Mouse (Mus musculus) liver, embryonic 16.5 days (tissue): ENCODE data around the gene Ms4a6c. TPM values are rescaled to one million over a fixed set of nuclear protein-coding genes. Genes with fewer than 3 reads are reported as not detected.
A peak's percentile ranks its signal among the peaks of the same experiment; 100 is the strongest.
"Not testable (repeated sequence)": the region's sequence is repeated elsewhere in the genome, so short reads cannot be mapped to it uniquely, and the experiment has no call there.

ENCODE experiments used
- ATAC-seq: fragments of 200-750 bp; cut with Nextera tagmentation; 2 replicates; pipeline ENCODE4 v1.8.0; 2017; ENCODE audit warnings: low read depth, mild to moderate bottlenecking, moderate number of reproducible peaks, moderate library complexity
- H3K27ac ChIP-seq: fragments of 300-500 bp; sonication (generic); 2 replicates; pipeline ENCODE4 v1.5.1; 2014; ENCODE audit warnings: mild to moderate bottlenecking, low read length
- H3K27me3 ChIP-seq: fragments of 300-500 bp; sonication (generic); 2 replicates; pipeline ENCODE4 v1.6.1; 2014; ENCODE audit warnings: low read depth, low read length, mixed read lengths; ENCODE audit not compliant: control insufficient read depth, insufficient read depth
- H3K36me3 ChIP-seq: fragments of 300-500 bp; sonication (generic); 2 replicates; pipeline ENCODE4 v1.6.1; 2014; ENCODE audit warnings: mild to moderate bottlenecking; ENCODE audit not compliant: control insufficient read depth, insufficient read depth
- H3K4me1 ChIP-seq: fragments of 300-500 bp; sonication (generic); 2 replicates; pipeline ENCODE4 v1.6.1; 2014; ENCODE audit warnings: low read depth, low read length, mixed read lengths; ENCODE audit not compliant: control insufficient read depth
- H3K4me2 ChIP-seq: fragments of 300-500 bp; sonication (generic); 2 replicates; pipeline ENCODE4 v1.6.1; 2014; ENCODE audit warnings: low read depth, low read length, mixed read lengths
- H3K4me3 ChIP-seq: fragments of 300-500 bp; sonication (generic); 2 replicates; pipeline ENCODE4 v1.5.1; 2014; ENCODE audit warnings: low read depth, mild to moderate bottlenecking, low read length
- H3K9ac ChIP-seq: fragments of 300-500 bp; sonication (generic); 2 replicates; pipeline ENCODE4 v1.6.1; 2014; ENCODE audit warnings: low read depth, low read length
- H3K9me3 ChIP-seq: fragments of 300-500 bp; sonication (generic); replicated peaks from 2 replicates; pipeline ENCODE4 v1.6.1; 2016; ENCODE audit warnings: low read length; ENCODE audit not compliant: control insufficient read depth
- WGBS: fragments of 180-500 bp; shearing (Covaris S2); extraction: QIAGEN DNeasy Blood & Tissue Kit; methylation state at CpG from one replicate; pipeline ENCODE4 v1.1.7; 2014; ENCODE audit not compliant: insufficient replicate concordance; 5-methylcytosine and 5-hydroxymethylcytosine counted together
- polyA plus RNA-seq: library from polyadenylated mRNA; unstranded; fragments of >200 nt; fragmentation: Nextera tagmentation; extraction: Ambion mirVana; gene quantifications from 2 replicates; pipeline ENCODE4 v1.2.1, GENCODE M21; 2015

Ms4a6c gene
- polyA plus RNA-seq, result 8.0 and 8.8 TPM in 2 replicates

- WGBS, result 12% methylated on average over 4 of the region's 4 CpGs
- peak; percentile 11; the same call in 1 of the 2 replicates for ATAC-seq
- H3K4me3 ChIP-seq, H3K27me3 ChIP-seq, H3K4me1 ChIP-seq, H3K36me3 ChIP-seq, H3K9me3 ChIP-seq, H3K27ac ChIP-seq, H3K4me2 ChIP-seq, H3K9ac ChIP-seq: not testable (repeated sequence)
Observed at GRCm38 (mm10) chr19:11469215-11469614, at the start of gene Ms4a6c. Gene Ms4a6c, plus strand, starts transcription at chr19:11469366.

- not testable (repeated sequence) for H3K36me3 ChIP-seq, ATAC-seq, H3K4me3 ChIP-seq, H3K9me3 ChIP-seq, H3K4me2 ChIP-seq, H3K27ac ChIP-seq, H3K27me3 ChIP-seq, H3K9ac ChIP-seq, H3K4me1 ChIP-seq
- 51% methylated on average over 1 of the region's 1 CpGs for WGBS
Observed at GRCm38 (mm10) chr19:11431209-11431608, 38.0 kb upstream of the Ms4a6c start.

- H3K27ac ChIP-seq, result no peak overlapping the region
- no peaks in the 10 kb centered on the region for H3K27me3 ChIP-seq
- H3K4me2 ChIP-seq, result no peak overlapping the region
- WGBS, result 57% methylated on average over 4 of the region's 4 CpGs
- H3K36me3 ChIP-seq, result no peaks in the 10 kb centered on the region
- H3K4me1 ChIP-seq, result no peaks in the 10 kb centered on the region
- no peaks in the 10 kb centered on the region for H3K9me3 ChIP-seq
- H3K9ac ChIP-seq, result no peak overlapping the region
- no peak overlapping the region for H3K4me3 ChIP-seq
- no peak for ATAC-seq
Observed at GRCm38 (mm10) chr19:11435058-11435834, 33.9 kb upstream of the Ms4a6c start.

- no peak within 1 kb of the TSS for H3K4me3 ChIP-seq
- ATAC-seq, result no peak
Observed at GRCm38 (mm10) chr19:11443338-11443737, 25.8 kb upstream of the Ms4a6c start, which contains the start of gene Ms4a4b. Gene Ms4a4b, plus strand, starts transcription at chr19:11443553.

GRCm38 (mm10) chr19:11443964-11444363 lies 25.2 kb upstream of the Ms4a6c start:
- Histone ChIP-seq H3K4me1 (no peaks in the 10 kb centered on the region), H3K27me3 (no peaks in the 10 kb centered on the region), H3K9ac (no peak overlapping the region), H3K27ac (no peak overlapping the region), H3K4me2 (no peak overlapping the region), H3K9me3 (no peaks in the 10 kb centered on the region), H3K36me3 (no peaks in the 10 kb centered on the region), H3K4me3 (no peak overlapping the region)
- WGBS, result 67% methylated on average over 5 of the region's 5 CpGs
- no peak for ATAC-seq

More at GRCm38 (mm10) chr19:11443338-11443737, 25.8 kb upstream of the Ms4a6c start, which contains the start of gene Ms4a4b:
- no peaks in the 10 kb centered on the region for H3K36me3 ChIP-seq
- no peaks in the 10 kb centered on the region for H3K4me1 ChIP-seq
- no peak within 1 kb of the TSS for H3K27ac ChIP-seq
- no peaks in the 10 kb centered on the region for H3K27me3 ChIP-seq
- no peak within 1 kb of the TSS for H3K9ac ChIP-seq
- H3K9me3 ChIP-seq, result no peaks in the 10 kb centered on the region
- no peak within 1 kb of the TSS for H3K4me2 ChIP-seq

GRCm38 (mm10) chr19:11447238-11447637 lies 21.9 kb upstream of the Ms4a6c start:
- Histone ChIP-seq H3K27ac (no peak overlapping the region), H3K9ac (no peak overlapping the region), H3K4me3 (no peak overlapping the region), H3K36me3 (no peaks in the 10 kb centered on the region), H3K27me3 (no peaks in the 10 kb centered on the region), H3K4me2 (no peak overlapping the region), H3K9me3 (no peaks in the 10 kb centered on the region), H3K4me1 (no peaks in the 10 kb centered on the region)
- no peak for ATAC-seq
- WGBS, result 36% methylated on average over 2 of the region's 2 CpGs

GRCm38 (mm10) chr19:11459041-11459440 lies 10.1 kb upstream of the Ms4a6c start:
- H3K4me3 ChIP-seq, H3K36me3 ChIP-seq, H3K4me1 ChIP-seq, H3K9me3 ChIP-seq, H3K9ac ChIP-seq, H3K27me3 ChIP-seq, ATAC-seq, H3K27ac ChIP-seq, H3K4me2 ChIP-seq: not testable (repeated sequence)
- WGBS, result 58% methylated on average over 3 of the region's 4 CpGs

GRCm38 (mm10) chr19:11464795-11465194 lies 4.4 kb upstream of the Ms4a6c start:
- not testable (repeated sequence) for H3K27me3 ChIP-seq, H3K9me3 ChIP-seq, ATAC-seq, H3K4me1 ChIP-seq, H3K4me3 ChIP-seq, H3K4me2 ChIP-seq, H3K9ac ChIP-seq, H3K27ac ChIP-seq, H3K36me3 ChIP-seq
- WGBS, result 5% methylated on average over 1 of the region's 1 CpGs

GRCm38 (mm10) chr19:11466471-11466870 lies 2.7 kb upstream of the Ms4a6c start:
- ATAC-seq, result peak; percentile 11; the same call in 1 of the 2 replicates
- Histone ChIP-seq H3K27me3 (no peaks in the 10 kb centered on the region), H3K27ac (no peak overlapping the region), H3K9me3 (no peaks in the 10 kb centered on the region), H3K36me3 (no peaks in the 10 kb centered on the region), H3K4me3 (no peak overlapping the region), H3K9ac (no peak overlapping the region), H3K4me2 (no peak overlapping the region), H3K4me1 (no peaks in the 10 kb centered on the region)
- 48% methylated on average over 5 of the region's 5 CpGs for WGBS
